ENCODE assay signal across 17 mouse cellular contexts in the genomic region with DNA sequence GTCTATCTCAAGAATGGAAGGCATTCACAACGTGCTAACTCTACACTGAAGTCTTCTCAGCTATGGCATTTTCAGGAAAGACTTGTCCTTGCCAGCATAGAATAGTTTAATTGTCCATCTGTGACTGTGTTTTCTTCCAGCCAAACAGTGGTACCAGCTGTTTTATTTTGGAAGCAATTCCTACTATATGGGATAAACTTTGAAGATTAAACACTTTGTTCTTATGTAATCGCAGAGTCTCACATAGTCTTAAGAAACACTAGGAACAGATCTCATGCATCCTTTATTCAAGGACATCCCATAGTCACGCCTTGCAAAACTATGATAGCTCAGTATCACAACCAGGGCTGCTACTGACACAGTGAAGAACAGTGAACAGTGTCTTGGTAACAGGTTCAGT.
"Had no signal": no experiment of that assay in that cellular context is flagged by ENCODE, and none has a peak within 500 bp of the region (broad histone marks: within the 10 kb centered on the region; RNA-seq: fewer than 3 reads in every experiment).

No protein-coding gene starts in this region.

- H3K27ac ChIP-seq: liver, embryonic 13.5 days; liver, embryonic 15.5 days; macrophage; midbrain, embryonic 13.5 days; midbrain, embryonic 15.5 days; neural tube, embryonic 12.5 days; stomach, embryonic 15.5 days; stomach, postnatal 0 days had no signal

- H3K4me1 ChIP-seq: liver, embryonic 13.5 days; liver, embryonic 15.5 days; megakaryocyte, embryonic 14.5 days; midbrain, embryonic 13.5 days; midbrain, embryonic 15.5 days; neural tube, embryonic 12.5 days; stomach, embryonic 15.5 days had no signal

- ATAC-seq: liver, postnatal 0 days; midbrain, embryonic 13.5 days; midbrain, embryonic 15.5 days had no signal

- H3K27me3 ChIP-seq: liver, embryonic 13.5 days; liver, embryonic 15.5 days; megakaryocyte, embryonic 14.5 days; midbrain, embryonic 13.5 days; midbrain, embryonic 15.5 days; neural tube, embryonic 12.5 days; stomach, embryonic 15.5 days had no signal

- H3K9me3 ChIP-seq: liver, embryonic 13.5 days; liver, embryonic 15.5 days; midbrain, embryonic 13.5 days; midbrain, embryonic 15.5 days; neural tube, embryonic 12.5 days; stomach, embryonic 15.5 days had no signal

- H3K4me2 ChIP-seq: liver, embryonic 11.5 days; liver, embryonic 13.5 days; liver, embryonic 15.5 days; midbrain, embryonic 11.5 days; midbrain, embryonic 13.5 days; midbrain, embryonic 15.5 days; neural tube, embryonic 12.5 days; stomach, embryonic 15.5 days had no signal

- H3K36me3 ChIP-seq: liver, embryonic 13.5 days; liver, embryonic 15.5 days; midbrain, embryonic 13.5 days; midbrain, embryonic 15.5 days; neural tube, embryonic 12.5 days; stomach, embryonic 15.5 days had no signal

- DNase-seq: liver, embryonic 13.5 days; liver, postnatal 0 days; lung, postnatal 36 days; right cerebral cortex, postnatal 14 days; thymus, adult 18-20 months; thymus, postnatal 14 days; thymus, postnatal 36 days had no signal

- H3K4me3 ChIP-seq: liver, embryonic 13.5 days; liver, embryonic 15.5 days; megakaryocyte, embryonic 14.5 days; midbrain, embryonic 13.5 days; midbrain, embryonic 15.5 days; neural tube, embryonic 12.5 days; stomach, embryonic 15.5 days had no signal

- H3K9ac ChIP-seq: liver, embryonic 13.5 days; liver, embryonic 15.5 days; liver, postnatal 0 days; midbrain, embryonic 13.5 days; midbrain, embryonic 15.5 days; neural tube, embryonic 12.5 days; stomach, embryonic 15.5 days had no signal
